Mouse (Mus musculus): ENCODE measurements around the gene Tlr6. TPM values are rescaled to one million over a fixed set of nuclear protein-coding genes. Genes with fewer than 3 reads are reported as not detected.

Gene Tlr6
- total RNA-seq, 2 experiments from 2014 or later: 1.4 to 1.9 TPM

DNA sequence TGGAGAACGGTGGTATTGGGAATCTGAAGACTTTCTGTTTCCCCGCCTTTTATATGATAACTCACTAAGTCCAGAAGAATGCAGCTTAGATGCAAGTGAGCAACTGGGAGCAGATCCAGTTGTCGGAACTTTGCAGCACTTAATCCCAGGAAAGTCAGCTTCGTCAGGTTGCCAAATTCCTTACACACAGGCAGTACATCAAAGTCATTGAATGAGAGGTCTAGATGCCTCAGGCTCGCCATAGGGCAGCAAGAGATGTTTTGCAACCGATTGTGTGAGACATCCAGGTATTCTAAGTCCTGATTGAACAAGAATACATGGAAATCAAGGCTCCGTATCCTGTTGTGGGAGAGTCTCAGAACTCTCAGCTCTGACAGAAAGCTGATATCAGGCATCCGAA lies 5.0 kb downstream of the Tlr6 start:
- intact Hi-C loops (cut with DNase I; ENCODE audit: low total_unique reads): no loop called here
- no peak for DNase-seq

DNA sequence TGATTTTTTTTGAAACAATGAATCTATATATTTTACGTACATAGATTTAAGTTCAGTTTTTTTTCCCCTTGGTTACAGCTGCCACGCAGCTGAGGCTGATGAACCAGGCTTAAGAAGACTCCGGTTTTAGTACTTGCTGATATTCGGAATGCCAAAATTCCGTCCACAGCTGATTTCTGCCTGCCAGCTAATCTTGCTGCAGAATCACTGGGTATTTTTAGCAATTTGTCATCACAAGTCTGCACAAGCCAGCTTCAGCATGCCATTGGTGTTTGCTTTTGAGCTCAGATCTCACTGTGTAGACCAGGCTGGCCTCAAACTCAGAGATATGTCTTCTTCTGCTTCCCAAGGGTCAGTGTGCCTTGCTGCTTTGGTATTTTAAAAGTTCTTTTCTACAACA lies 8.4 kb downstream of the Tlr6 start:
- no peak for DNase-seq
- intact Hi-C loops (cut with DNase I; ENCODE audit: low total_unique reads): no loop called here

DNA sequence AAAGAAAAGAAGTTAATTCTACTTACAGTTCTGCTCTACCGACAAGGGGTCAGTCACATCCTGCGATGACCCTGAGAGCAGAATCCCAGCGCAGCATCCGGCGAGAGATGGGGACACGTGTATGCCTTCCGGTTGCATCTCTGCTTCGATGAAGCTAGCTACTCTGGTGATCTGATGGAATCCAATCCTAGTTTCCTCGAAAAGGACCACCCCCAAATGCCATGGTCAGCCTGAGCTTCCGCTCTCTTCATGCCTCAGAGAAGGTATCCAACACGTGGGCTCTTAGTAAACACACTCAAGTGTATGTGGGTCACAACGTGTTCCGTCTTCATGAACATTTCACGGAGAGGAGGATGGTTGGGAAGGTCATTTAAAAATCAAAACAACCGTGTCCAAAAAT lies 27.1 kb downstream of the Tlr6 start:
- no peak for DNase-seq
- intact Hi-C loops (cut with DNase I; ENCODE audit: low total_unique reads): no loop called here

DNA sequence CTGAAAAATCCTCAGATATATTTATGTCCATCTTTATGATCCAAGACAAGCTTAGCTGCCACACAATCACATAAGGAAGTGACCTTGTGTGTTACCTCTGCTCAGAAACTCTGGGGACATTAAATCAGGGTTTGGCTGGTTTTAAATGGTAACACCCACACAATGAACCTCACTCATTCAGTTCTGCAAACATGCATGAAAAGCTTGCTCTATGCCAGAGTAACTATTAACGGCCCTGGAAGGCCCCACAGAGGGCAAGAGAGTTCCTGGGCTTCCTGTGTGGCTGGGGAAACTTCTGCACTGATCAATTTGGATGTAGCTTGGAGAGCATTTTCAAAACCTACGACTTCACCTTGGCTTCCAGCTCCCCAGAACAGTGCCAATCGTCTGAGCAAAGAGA lies 27.7 kb downstream of the Tlr6 start:
- no peak for DNase-seq
- intact Hi-C loops (cut with DNase I; ENCODE audit: low total_unique reads): no loop called here

DNA sequence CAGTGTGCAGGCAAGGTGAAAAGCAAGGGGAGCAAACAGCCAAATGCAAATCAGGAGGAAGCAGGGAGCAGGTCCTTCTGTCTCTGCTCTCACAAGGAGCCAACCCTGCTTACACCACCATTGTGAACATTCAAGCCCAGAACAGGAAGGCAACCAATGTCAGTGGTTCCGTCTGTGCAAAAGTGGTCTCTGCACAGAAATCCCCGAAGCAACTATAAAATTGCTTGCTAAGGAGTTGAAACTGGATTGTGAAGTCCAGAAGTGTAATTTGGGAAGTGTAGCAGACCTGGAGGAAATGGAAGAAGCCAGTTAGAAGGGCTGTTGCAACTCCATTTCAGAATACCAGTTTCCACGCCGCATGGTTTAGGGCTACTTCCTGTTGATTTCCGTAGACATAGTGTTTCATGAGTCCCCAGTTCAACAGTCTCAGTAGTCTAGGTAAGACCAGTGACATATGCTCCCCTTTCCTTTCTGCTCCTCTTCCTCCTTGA lies 37.0 kb downstream of the Tlr6 start:
- intact Hi-C loops (cut with DNase I; ENCODE audit: low total_unique reads): no loop called here
- no peak for DNase-seq

DNA sequence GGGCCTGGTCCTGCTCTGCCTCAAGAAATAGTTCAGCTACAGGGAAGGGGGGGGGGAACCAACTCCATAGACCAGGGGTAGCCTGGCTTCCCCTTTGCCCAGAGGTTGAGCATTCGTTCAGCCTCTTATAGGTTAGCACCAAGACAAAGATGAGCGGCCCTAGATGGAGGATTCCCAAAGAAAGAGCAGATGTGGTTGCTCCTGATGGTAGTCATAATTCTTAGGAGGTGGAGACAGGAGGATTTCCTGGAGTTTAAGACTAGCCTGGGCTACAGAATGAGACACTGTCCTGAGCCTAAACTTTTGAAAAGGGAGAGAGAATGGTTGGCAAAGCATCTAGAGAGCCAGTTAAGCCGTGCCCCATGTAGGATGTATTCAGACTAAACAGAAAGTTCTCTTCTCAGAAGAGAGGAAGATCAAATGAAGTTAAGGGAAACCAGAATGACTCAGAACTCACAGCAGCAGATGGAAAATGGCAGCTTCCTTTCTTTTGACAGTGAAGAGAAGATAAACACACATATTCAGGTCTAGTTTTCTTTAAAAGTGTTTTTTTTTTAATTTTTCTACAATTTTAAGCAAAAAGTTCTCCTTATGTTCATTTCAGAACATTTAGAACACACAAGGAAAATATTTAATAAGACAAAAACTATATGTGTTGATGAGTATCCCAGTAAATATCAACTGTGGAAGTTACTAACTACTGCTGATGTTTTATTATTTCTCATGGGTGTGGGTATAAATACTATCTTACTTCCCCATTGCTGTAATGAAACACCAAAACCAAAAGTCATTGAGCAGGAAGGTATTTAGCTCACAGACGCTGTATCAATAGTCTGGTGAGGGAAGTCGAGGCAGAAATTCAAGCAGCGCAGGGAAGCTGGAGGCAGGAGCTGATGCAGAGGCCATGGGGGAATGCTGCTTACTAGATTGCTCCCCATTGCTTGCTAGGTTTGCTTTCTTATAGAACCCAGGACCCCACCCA lies 41.0 kb downstream of the Tlr6 start:
- intact Hi-C loops (cut with DNase I; ENCODE audit: low total_unique reads): no loop called here
- DNase-seq: no peak

DNA sequence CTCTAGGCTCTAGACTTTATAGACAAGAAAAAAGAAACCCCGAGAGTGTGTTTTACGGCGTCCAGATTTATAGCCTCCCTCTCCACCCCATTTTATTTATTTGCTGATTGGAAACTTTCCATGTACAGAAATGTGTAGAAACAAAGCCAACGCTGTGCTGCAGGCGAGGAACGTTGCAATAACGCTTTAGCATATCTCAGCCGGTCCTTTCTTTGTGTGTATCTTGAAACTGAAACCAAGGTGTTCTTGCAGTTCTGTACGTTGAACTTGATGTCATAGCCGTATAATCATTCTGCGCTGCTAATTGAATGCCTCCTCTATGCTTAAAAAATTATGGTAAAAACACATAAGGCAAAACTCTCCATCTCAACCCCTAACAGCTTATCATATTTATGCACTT lies 42.2 kb downstream of the Tlr6 start:
- intact Hi-C loops (cut with DNase I; ENCODE audit: low total_unique reads): no loop called here
- DNase-seq: no peak

DNA sequence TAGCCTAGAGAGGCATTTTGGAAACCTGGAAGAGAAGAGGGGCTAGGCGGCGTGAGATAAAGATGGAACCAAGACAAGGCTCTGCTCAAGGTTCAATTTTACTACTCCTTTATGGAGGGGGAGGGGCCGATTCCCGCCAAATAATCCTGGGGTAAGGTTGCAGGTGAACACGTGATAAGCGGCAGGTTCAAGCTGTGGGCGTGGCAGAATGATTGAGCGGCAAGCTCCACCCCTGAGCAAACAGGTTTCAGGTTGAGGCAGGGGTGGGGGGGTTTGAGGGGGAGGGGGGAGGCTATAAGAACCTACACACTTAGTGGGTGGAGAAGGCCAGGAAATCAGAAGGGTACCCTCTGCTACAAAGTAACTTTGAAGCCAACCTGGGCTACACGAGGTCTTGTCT lies 42.7 kb downstream of the Tlr6 start:
- DNase-seq: no peak
- intact Hi-C loops (cut with DNase I; ENCODE audit: low total_unique reads): no loop called here

DNA sequence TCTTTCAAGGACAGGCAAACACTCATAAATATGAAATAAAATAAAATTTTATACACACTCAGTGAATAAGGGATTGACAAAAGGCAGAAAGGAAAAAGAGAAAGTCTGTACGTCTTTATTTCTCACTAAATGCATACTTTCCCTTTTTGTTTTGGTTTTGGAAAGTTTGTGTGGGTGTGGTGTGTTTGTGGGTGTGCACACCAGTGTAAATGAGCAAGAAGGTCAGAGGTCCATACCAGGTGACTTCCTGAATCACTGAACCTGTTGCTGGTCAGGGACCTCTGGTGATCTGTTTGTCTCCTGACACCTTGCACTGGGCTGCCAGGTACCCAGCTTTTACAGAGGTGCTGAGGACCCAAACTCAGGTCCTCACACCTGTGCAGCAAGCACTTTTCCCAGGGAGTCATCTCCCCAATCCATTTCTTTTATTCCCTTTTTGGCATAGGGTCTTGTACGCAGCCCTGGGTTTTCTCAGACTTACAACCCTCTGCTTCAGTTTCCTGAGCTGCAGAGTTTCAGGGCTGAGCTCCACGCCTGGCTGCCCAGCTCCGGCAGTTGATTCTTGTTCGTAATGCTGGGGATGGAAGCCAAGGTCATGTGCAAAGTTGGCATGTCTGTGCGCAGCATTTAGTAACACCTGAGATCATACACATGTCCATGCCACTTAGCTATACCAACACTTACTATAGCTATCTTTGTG lies 51.2 kb downstream of the Tlr6 start:
- no peak for DNase-seq
- intact Hi-C loops (cut with DNase I; ENCODE audit: low total_unique reads): no loop called here

DNA sequence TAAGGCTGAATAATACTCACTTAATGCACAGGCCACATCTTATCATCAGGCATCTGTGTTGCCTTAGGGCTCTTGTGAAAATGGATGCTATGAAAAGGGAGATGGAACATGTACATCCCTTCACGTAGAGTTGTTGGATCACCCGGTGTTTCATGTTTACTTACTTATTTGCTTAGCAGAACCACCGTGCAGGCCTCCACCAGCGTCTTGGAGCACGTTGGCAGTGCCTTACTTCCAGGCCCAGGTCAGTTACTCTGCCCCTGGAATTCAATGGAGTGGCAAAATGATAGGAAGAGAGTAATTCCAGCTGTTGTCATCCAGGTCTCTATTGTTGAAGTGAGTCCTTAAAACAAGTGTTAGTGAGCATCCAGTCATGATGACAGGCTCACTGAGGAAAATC lies 52.0 kb downstream of the Tlr6 start:
- intact Hi-C loops (cut with DNase I; ENCODE audit: low total_unique reads): no loop called here
- DNase-seq: no peak

DNA sequence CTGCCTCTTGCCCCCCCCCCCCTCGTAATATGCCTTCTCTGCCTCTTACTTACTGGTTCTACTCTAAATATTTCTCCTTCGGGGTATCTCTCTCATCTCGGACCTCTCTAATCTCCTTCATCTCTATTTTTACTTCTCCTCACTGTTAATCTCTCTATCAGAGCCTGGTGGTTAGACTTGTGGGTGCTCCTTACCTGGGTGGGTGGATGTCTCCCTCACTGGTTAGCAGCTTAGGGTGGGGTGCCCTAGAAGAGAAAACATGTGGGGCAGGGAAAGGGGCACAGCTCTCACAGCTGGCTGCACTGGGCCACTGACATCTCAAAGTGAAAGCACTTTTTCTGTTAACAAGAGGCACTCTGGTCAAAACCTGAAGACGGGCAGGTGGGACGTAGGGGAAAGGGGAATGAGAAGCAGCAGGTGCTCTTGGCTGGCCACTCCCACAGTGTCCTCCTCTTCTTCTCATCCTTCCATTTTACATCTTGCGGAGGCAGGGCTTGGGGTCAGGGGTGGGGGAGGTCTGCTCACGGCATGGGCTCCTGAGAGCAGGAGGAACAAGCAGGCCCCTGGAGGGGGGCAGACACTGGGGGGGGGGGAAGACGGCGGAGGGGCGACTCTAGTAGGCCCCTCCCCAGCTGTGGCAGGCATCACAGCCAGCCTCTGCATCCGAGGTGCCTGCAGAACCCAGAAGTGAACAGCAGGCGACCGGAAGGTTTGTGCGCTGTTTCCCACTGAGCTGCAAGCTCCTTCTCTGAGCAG lies 54.2 kb downstream of the Tlr6 start:
- intact Hi-C loops (cut with DNase I; ENCODE audit: low total_unique reads): no loop called here
- DNase-seq: peak; percentile 16

Small RNAs within 50 kb of the gene (microRNA-seq; reads per million reads assigned to microRNA genes)
- 244 to 306 reads per million in 2 experiments for gene Mir574

Other genes starting within 250 kb of the Tlr6 start
- gene Klf3, start 156.7 kb downstream of the Tlr6 start, total RNA-seq (2021): 10 to 100 TPM; 23.7 to 26.6 TPM
- gene Tlr1, start 26.5 kb downstream of the Tlr6 start, total RNA-seq (2021): under 1 TPM; 0.18 to 0.39 TPM
- 10 to 100 TPM; 20.2 to 31.6 TPM for gene Fam114a1, start 10.0 kb upstream of the Tlr6 start, total RNA-seq (2021)
- gene Tmem156, start 132.0 kb upstream of the Tlr6 start, total RNA-seq (2021): not detected
- gene Klhl5, start 147.4 kb upstream of the Tlr6 start, total RNA-seq (2021): 10 to 100 TPM in 1 of 2 experiments, 1 to 10 TPM in 1; 9.0 to 10.0 TPM
- gene Wdr19, start 239.6 kb upstream of the Tlr6 start, total RNA-seq (2021): 1 to 10 TPM; 2.0 to 2.2 TPM